Mouse (Mus musculus): ENCODE results near the gene Gm10999. TPM values are rescaled to one million over a fixed set of nuclear protein-coding genes. Genes with fewer than 3 reads are reported as not detected.
"Not testable (repeated sequence)": the region's sequence is repeated elsewhere in the genome, so short reads cannot be mapped to it uniquely, and the experiment has no call there.

Gm10999 gene
- not detected in 2 replicates for total RNA-seq (2015; ENCODE audit: low replicate concordance)
- not detected in 2 replicates for total RNA-seq (2017; ENCODE audit: low replicate concordance)

DNA sequence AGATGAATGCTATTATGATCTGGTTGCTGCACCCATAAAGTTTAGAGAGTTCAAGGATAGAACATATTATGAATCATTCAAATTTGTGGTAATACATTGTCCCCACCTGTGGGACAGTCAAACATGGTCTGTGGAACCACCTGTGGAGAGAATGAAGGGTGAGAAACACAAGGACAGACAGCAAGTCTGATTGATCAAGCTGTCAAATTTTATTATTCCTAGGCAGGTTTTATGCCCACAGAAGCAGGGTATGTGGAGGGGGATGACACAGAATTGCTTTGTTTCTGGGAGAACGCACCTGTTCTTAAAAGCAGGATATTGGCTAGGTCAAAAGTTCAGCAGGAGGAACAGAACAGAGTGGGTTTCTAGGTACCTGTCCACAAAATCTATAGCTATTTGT, at the start of gene Gm10999:
Gene Gm10999, minus strand, starts transcription at position 101 of the 400 bp plus-strand sequence.
- no peak for ATAC-seq (replicated peaks; ENCODE audit: low FRiP score, poor library complexity, severe bottlenecking)

GRCm38 (mm10) chr8:129133475-129133874, 2.0 kb upstream of the Gm10999 start:
- ATAC-seq (replicated peaks; ENCODE audit: low FRiP score, poor library complexity, severe bottlenecking) = no peak

DNA sequence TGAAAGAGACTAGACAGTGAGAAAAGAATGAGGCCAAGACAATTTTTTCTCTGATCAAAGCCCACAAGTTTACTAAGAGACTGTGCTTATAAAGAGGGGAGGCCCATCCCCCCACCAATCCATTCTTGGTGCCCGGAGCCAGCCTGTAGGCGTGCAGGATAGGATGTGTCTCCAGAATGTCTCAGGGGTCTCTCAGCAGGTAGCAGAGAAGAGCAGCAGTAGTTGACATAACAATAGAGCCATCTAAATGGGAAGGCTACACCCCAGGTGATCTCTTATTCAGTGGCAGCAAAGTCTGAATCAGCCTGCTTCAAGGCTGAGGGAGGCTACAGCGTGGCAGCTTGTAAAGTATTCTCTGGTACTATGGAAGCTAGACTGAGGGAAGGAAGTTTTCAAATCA, 15.7 kb downstream of the Gm10999 start:
- not testable (repeated sequence) for ATAC-seq (replicated peaks; ENCODE audit: low FRiP score, poor library complexity, severe bottlenecking)

Other genes starting within 250 kb of the Gm10999 start
- gene Ccdc7a, start 66.1 kb downstream of the Gm10999 start, total RNA-seq (2015; ENCODE audit: low replicate concordance) = not detected in 2 replicates
- gene Ccdc7a, start 66.1 kb downstream of the Gm10999 start, total RNA-seq (2017; ENCODE audit: low replicate concordance) = not detected in 2 replicates
- gene Ccdc7b, start 64.5 kb downstream of the Gm10999 start, total RNA-seq (2015; ENCODE audit: low replicate concordance) = not detected in 2 replicates
- gene Ccdc7b, start 64.5 kb downstream of the Gm10999 start, total RNA-seq (2017; ENCODE audit: low replicate concordance) = not detected in 2 replicates
- 2.9 and 4.2 TPM in 2 replicates for gene 2610044O15Rik8, start 102.7 kb upstream of the Gm10999 start, total RNA-seq (2015; ENCODE audit: low replicate concordance)
- 0.68 and 3.7 TPM in 2 replicates for gene 2610044O15Rik8, start 102.7 kb upstream of the Gm10999 start, total RNA-seq (2017; ENCODE audit: low replicate concordance)